Mouse (Mus musculus) embryonic facial prominence, embryonic 13.5 days (tissue): ENCODE data around the gene Pprc1. TPM values are rescaled to one million over a fixed set of nuclear protein-coding genes. Genes with fewer than 3 reads are reported as not detected.
A peak's percentile ranks its signal among the peaks of the same experiment; 100 is the strongest.

Experiments used
- ATAC-seq: fragments of 200-750 bp; cut with Nextera tagmentation; 2 replicates; pipeline ENCODE4 v1.8.0; 2017; ENCODE audit warnings: low read depth; ENCODE audit not compliant: insufficient number of reproducible peaks, insufficient read depth, low FRiP score, low TSS enrichment
- H3K27ac ChIP-seq: fragments of 300-500 bp; sonication (generic); 2 replicates; pipeline ENCODE4 v1.5.1; 2015; ENCODE audit warnings: moderate library complexity, mild to moderate bottlenecking, inconsistent platforms
- H3K27me3 ChIP-seq: fragments of 300-500 bp; sonication (generic); 2 replicates; pipeline ENCODE4 v1.6.1; 2015; ENCODE audit warnings: mild to moderate bottlenecking, inconsistent platforms
- H3K36me3 ChIP-seq: fragments of 300-500 bp; sonication (generic); 2 replicates; pipeline ENCODE4 v1.6.1; 2015; ENCODE audit warnings: mild to moderate bottlenecking, inconsistent platforms
- H3K4me1 ChIP-seq: fragments of 300-500 bp; sonication (generic); 2 replicates; pipeline ENCODE4 v1.6.1; 2015; ENCODE audit warnings: inconsistent platforms
- H3K4me2 ChIP-seq: fragments of 300-500 bp; sonication (generic); 2 replicates; pipeline ENCODE4 v1.6.1; 2015; ENCODE audit warnings: moderate library complexity, mild to moderate bottlenecking, inconsistent platforms
- H3K4me3 ChIP-seq: fragments of 300-500 bp; sonication (generic); 2 replicates; pipeline ENCODE4 v1.5.1; 2015; ENCODE audit warnings: mild to moderate bottlenecking, inconsistent platforms
- H3K9ac ChIP-seq: fragments of 300-500 bp; sonication (generic); 2 replicates; pipeline ENCODE4 v1.6.1; 2015; ENCODE audit warnings: mild to moderate bottlenecking, inconsistent platforms
- H3K9me3 ChIP-seq: fragments of 300-500 bp; sonication (generic); 2 replicates; pipeline ENCODE4 v1.6.1; 2016; ENCODE audit warnings: inconsistent platforms
- WGBS: fragments of 180-500 bp; shearing (Covaris S2); methylation state at CpG from one replicate; pipeline ENCODE4 v1.1.7; 2015; ENCODE audit warnings: mixed read lengths; 5-methylcytosine and 5-hydroxymethylcytosine counted together
- polyA plus RNA-seq: library from polyadenylated mRNA; unstranded; fragments of >200 nt; fragmentation: Nextera tagmentation; extraction: Ambion mirVana; gene quantifications from 2 replicates; pipeline ENCODE4 v1.2.1, GENCODE M21; 2015

The Pprc1 gene
- polyA plus RNA-seq, 1 experiment from 2014 or later: 38.8 TPM

DNA sequence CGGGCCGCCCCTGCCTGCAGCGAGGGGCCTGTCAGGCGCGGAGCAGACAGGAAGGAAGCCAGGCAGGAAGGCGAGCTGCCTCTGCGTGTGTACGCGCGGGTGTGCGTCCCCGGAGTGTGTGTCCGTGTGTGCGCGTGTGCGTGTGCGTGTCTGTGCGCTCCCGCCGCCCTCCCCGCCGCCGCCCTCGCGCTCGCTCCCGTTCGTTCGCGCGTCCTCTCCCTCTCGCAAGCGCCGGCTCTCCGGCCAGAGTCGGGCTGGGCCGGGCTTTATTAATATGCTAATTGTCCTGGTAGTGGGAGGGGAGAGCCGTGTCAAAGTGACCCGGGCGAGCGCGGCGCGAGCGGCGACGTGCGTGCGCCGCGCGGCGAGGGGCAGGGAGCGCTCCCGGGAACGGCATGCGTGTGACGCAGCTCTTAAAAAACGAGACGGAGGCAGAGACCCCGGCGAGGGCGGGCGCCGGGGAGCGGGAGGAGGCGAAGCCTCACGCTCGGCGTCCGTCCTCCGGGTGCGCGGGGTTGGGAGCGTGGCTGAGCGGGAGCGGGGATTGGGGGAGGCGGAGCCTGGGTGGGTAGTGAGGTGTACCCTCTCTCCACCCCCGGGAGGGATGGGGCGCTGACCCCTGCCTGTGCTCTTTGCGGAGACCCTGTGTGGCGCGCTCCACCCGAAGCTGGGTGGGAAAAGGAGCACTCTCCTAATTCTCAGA, 458 bp downstream of the Pprc1 start, which contains the start of gene Ldb1:
Gene Ldb1, minus strand, starts transcription at position 222 of the 703 bp plus-strand sequence.
- under 1% methylated on average over 74 of the region's 84 CpGs for WGBS
- Histone ChIP-seq H3K4me2 (peak within 1 kb of the TSS; percentile 93), H3K27me3 (no peaks in the 10 kb centered on the region), H3K4me3 (peak within 1 kb of the TSS; percentile 97), H3K27ac (peak within 1 kb of the TSS; percentile 99), H3K36me3 (no peaks in the 10 kb centered on the region), H3K9me3 (no peaks in the 10 kb centered on the region), H3K9ac (peak within 1 kb of the TSS; percentile 98), H3K4me1 (peaks cover 58% of the 10 kb centered on the region)
- ATAC-seq: peak; percentile 66

DNA sequence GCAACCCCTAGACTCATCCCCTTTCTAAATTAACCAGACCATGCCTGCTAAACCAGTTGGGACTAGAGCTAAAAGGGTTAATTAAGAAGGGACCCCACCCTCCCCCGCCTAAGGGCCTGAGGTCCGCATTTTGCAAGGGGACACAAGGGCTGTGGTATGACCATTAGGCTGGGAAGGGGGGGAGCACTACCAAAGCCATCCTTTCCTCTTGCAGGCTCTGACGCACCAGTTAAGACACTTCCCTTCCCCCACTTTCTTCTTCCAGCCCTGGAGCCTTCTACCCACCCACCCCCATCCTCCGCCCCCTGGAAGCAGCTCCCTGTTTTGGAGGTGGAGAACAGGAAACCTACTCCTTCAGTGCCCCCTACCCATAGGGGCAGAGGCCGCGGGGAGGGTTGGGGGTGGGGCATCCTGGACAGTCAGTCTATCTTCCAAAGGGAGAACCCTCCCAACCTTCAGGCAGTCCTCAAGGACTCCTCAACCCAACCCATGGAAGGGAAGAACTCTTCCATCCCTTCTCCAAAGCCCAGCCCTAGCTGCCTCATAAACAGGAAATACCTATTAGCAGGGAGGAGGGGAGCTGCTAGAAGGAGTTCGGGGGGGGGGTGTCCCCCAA, 1.1 kb downstream of the Pprc1 start:
- H3K4me3 ChIP-seq: peak overlapping the region; percentile 97
- H3K9me3 ChIP-seq: no peaks in the 10 kb centered on the region
- H3K9ac ChIP-seq: peak overlapping the region; percentile 98
- no peaks in the 10 kb centered on the region for H3K27me3 ChIP-seq
- peak overlapping the region; percentile 99 for H3K27ac ChIP-seq
- under 1% methylated on average over 7 of the region's 7 CpGs for WGBS
- ATAC-seq: peak; percentile 29; the same call in 1 of the 2 replicates
- H3K4me2 ChIP-seq: peak overlapping the region; percentile 93
- H3K36me3 ChIP-seq: no peaks in the 10 kb centered on the region
- peaks cover 53% of the 10 kb centered on the region for H3K4me1 ChIP-seq

DNA sequence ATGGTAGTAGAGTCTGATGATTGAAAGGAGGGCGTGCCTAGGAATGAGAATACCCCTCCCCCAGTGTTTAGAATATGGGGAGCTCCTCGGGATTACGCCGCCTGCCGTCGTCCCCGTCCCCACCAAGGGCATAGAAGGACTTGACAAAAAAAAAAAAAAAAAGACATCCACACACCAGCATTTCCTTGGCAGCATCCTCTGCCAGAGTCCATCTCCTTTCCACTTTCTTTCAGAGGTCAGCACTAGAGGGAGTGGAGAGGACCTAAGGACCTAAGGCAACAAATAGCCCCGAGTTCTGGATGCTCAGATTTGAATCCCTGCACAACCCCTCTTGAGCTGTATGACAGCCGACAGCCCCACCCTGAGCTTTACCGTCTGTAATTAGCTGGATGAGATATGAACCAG, 1.9 kb downstream of the Pprc1 start:
- peak overlapping the region; percentile 99 for H3K27ac ChIP-seq

DNA sequence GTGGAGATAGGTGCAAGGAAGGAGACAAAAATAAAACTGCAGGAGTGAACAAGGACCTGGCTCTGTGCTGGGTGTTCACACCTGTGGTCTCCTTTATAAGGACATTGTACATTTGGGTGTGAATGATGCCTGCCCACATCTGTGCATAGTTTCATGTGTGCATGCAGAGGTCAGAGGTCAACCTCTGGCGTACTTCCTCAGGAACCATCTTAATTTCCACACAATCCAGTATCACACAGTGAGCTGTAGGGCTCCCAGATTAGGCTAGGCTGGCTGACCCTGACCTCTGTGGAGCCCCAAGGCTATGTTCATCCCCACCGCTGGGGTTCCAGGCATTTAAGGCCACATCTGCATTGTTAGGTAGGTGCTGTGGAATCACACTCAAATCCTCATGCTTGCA, 2.7 kb downstream of the Pprc1 start:
- H3K27ac ChIP-seq: no peak overlapping the region
- H3K9ac ChIP-seq: no peak overlapping the region
- 20% methylated on average over 2 of the region's 2 CpGs for WGBS
- H3K36me3 ChIP-seq: no peaks in the 10 kb centered on the region
- H3K27me3 ChIP-seq: no peaks in the 10 kb centered on the region
- H3K4me1 ChIP-seq: peaks cover 36% of the 10 kb centered on the region
- no peak for ATAC-seq
- no peak overlapping the region for H3K4me3 ChIP-seq
- H3K9me3 ChIP-seq: no peaks in the 10 kb centered on the region
- no peak overlapping the region for H3K4me2 ChIP-seq

More for the DNA sequence above, 1.9 kb downstream of the Pprc1 start:
- Histone ChIP-seq H3K9me3 (no peaks in the 10 kb centered on the region), H3K4me1 (peaks cover 44% of the 10 kb centered on the region), H3K4me2 (peak overlapping the region; percentile 93), H3K36me3 (no peaks in the 10 kb centered on the region), H3K9ac (0 out of 2 replicates have a peak overlapping the region, but pooled peaks have one; percentile 98), H3K27me3 (no peaks in the 10 kb centered on the region), H3K4me3 (peak overlapping the region; percentile 97; the same call in 1 of the 2 replicates)
- ATAC-seq: no peak
- 5% methylated on average over 10 of the region's 10 CpGs for WGBS

DNA sequence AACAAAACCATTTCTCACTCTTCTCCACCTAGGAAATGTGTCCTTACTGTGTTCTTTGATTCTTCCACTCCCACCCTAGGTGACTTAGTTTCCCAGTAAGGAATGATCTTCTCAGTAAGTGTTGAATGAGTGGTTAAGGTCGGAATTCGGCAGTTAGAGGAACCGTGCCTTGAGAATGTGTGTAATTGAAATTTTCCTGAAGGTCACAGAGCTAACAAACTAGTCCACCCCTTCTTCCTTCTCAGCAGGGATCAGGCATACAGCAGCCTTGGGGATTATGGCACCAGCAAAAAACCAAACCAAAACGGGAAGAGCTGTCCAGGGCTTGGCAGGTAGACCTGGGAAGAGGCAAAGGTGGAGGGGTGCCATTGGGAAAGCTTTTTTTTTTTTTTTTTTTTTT, 4.4 kb downstream of the Pprc1 start:
- 55% methylated on average over 4 of the region's 4 CpGs for WGBS
- no peaks in the 10 kb centered on the region for H3K36me3 ChIP-seq
- no peaks in the 10 kb centered on the region for H3K27me3 ChIP-seq
- no peaks in the 10 kb centered on the region for H3K9me3 ChIP-seq
- H3K9ac ChIP-seq: no peak overlapping the region
- no peak for ATAC-seq
- H3K4me3 ChIP-seq: no peak overlapping the region
- H3K4me2 ChIP-seq: no peak overlapping the region
- no peak overlapping the region for H3K27ac ChIP-seq
- peaks cover 19% of the 10 kb centered on the region for H3K4me1 ChIP-seq

DNA sequence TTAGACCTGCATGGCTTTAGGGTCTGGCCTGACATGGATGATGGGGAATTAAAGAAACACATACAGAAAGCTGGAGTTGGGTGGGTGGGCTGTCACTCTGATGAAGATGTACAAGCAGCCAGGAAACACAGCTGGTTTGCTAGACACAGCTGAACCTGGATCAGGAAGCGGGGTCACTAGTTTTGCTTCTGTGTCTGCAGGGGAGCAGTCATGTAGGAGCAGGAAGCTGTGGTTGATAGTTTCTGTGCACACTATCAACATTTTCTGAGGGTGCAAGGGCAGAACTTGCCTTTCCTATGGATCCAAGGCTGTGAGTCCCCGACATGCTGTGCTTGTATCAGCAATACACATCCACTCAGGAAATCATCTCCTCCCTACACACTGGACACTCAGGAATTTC, 5.8 kb downstream of the Pprc1 start:
- H3K27me3 ChIP-seq: no peaks in the 10 kb centered on the region
- H3K9ac ChIP-seq: no peak overlapping the region
- no peak overlapping the region for H3K4me3 ChIP-seq
- H3K9me3 ChIP-seq: no peaks in the 10 kb centered on the region
- ATAC-seq: no peak
- H3K4me2 ChIP-seq: no peak overlapping the region
- 83% methylated on average over 2 of the region's 2 CpGs for WGBS
- peaks cover 18% of the 10 kb centered on the region for H3K4me1 ChIP-seq
- H3K27ac ChIP-seq: no peak overlapping the region
- H3K36me3 ChIP-seq: no peaks in the 10 kb centered on the region

DNA sequence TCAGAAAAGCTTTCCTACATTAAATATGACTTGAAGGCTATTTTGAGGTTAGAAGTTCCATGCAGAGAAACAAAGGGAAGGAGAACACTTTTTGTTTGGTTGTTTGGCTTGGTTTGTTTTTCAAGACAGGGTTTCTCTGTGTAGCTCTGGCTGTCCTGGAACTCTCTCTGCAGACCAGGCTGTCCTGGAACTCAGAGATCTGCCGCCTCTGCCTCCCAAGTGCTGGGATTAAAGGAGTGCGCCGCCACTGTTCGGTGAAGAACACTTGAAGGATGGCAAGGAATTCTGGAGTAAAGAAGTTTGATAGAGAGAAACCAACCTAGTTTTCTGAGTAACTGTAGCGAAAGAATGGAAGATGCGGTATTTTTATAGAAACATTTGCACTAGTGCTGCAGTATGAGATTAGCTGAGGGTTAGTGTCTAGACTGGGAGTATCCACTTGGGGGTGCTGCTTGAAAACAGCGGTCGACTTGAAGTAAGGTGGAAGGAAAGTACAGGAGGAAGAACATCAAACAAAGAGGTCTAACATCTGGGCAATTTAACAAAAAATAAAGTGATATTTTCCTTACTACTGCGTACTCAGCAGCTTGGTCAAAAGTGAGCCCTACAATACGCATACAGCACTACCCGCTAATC, 11.2 kb downstream of the Pprc1 start:
- Histone ChIP-seq H3K9ac (peak overlapping the region; percentile 58; the same call in 1 of the 2 replicates), H3K9me3 (no peaks in the 10 kb centered on the region), H3K27me3 (no peaks in the 10 kb centered on the region), H3K4me1 (peaks cover 14% of the 10 kb centered on the region), H3K27ac (peak overlapping the region; percentile 69), H3K4me3 (peak overlapping the region; percentile 92), H3K36me3 (0 out of 2 replicates have a peak, but pooled peaks cover 2% of the 10 kb centered on the region), H3K4me2 (peak overlapping the region; percentile 69)
- peak; percentile 82 for ATAC-seq
- 1% methylated on average over 11 of the region's 11 CpGs for WGBS

DNA sequence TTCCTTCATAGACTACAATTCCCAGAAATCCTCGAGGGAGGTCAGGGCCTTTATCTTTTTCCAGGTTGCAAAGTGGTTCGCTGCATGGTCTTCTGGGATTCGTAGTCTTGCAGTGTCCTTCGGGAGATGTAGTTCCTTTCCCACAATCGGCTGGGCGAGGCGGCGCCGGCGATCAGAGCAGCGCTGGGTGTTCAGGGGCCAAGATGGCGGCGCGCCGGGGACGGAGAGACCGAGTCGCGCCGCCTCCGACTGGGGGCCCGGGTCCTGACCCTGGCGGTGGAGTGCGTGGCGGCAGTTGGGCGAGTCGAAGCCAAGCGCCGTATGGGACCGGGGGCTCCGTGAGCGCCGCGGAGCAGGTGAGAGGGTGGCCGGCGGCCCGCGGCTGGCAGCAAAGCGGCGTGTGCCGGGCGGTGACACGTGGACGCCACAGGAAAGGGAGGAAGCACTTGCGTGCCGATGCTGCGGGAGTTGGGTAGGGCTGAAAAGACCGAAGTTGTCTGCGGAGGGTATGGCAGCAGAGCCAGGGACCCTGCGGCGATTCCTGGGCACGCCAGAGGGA, 11.8 kb downstream of the Pprc1 start:
- Histone ChIP-seq H3K9ac (peak overlapping the region; percentile 83), H3K36me3 (peaks cover 4% of the 10 kb centered on the region; the same call in 1 of the 2 replicates), H3K4me3 (peak overlapping the region; percentile 92), H3K27ac (peak overlapping the region; percentile 96), H3K9me3 (no peaks in the 10 kb centered on the region), H3K4me1 (peaks cover 14% of the 10 kb centered on the region), H3K27me3 (no peaks in the 10 kb centered on the region), H3K4me2 (peak overlapping the region; percentile 69)
- whole genome bisulfite sequencing: under 1% methylated on average over 52 of the region's 52 CpGs
- peak; percentile 94 for ATAC-seq

DNA sequence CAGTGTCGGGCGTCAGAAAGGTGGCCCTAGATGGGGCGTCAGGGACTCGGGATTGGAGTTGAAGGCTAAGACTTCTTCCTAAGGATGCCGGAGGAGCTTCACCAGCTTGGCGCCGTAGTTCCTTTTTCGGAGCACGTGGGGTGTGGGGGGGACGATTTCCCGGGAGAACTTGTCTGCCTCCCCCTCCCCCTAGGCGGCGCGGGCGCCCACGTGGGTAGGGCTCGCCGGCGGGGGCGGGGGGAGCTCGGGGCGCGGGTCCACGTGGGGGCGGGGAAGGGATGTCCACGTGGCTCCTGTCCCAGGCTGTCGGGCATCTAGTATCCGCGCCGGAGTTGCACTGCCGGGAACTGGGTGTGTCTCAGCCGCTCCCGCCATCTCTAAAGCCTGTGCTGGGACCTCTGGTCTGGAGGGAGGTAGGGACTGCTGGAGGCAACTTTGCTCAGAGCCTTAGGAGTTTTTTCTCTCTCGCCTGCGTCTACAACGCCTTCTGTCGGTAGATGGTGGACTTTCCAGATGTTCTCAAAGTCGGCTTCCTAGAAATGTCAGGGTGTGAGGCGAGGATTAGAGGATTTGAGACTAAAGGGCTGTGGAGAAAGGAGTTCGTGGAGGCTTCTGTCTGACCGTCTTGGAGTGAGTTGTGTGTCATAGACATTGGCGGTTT, 12.4 kb downstream of the Pprc1 start:
- Histone ChIP-seq H3K27ac (peak overlapping the region; percentile 96), H3K9ac (peak overlapping the region; percentile 83), H3K9me3 (no peaks in the 10 kb centered on the region), H3K4me1 (peaks cover 14% of the 10 kb centered on the region), H3K27me3 (no peaks in the 10 kb centered on the region), H3K4me3 (peak overlapping the region; percentile 92), H3K4me2 (peak overlapping the region; percentile 69), H3K36me3 (peaks cover 10% of the 10 kb centered on the region)
- ATAC-seq: peak; percentile 76
- WGBS: under 1% methylated on average over 41 of the region's 42 CpGs

DNA sequence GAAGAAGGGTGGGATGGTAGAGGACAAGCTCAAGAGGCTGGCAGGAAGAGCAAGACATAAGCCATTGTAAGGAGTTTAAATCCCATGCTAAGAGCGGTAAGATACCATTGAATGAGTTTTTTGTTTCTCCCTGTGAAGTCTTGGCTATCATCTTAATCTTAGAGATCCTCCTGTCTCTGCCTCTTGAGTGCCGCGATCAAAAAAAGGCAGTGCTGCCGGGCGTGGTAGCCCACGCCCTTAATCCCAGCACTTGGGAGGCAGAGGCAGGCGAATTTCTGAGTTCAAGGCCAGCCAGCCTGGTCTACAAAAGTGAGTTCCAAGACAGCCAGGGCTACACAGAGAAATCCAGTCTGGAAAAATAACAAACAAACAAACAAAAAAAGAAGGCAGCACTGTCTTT, 13.8 kb downstream of the Pprc1 start:
- Histone ChIP-seq H3K9ac (no peak overlapping the region), H3K36me3 (peaks cover 24% of the 10 kb centered on the region), H3K4me3 (0 out of 2 replicates have a peak overlapping the region, but pooled peaks have one; percentile 92), H3K4me1 (peaks cover 14% of the 10 kb centered on the region), H3K9me3 (no peaks in the 10 kb centered on the region), H3K27me3 (no peaks in the 10 kb centered on the region), H3K4me2 (peak overlapping the region; percentile 69), H3K27ac (no peak overlapping the region)
- ATAC-seq: no peak
- 98% methylated on average over 7 of the region's 7 CpGs for WGBS

DNA sequence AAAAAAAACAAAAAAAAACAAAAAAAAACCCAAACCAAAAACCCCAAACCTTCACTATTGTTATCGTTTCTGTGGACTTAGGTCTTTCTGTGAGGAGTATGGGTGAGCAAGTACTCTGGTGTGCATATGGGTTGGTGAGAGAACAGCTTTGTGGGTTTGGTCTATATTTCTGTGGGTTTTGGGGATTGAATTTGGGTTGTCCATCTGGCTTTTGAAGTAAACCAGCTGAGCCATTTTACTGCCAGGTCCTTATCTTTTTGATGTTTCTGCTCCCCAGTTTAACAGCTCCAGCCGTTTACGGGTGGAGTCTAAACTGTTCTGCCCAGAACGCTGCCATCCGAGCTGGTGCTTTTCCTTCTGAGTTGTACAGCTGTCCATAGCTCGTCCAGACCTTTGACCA, 16.2 kb downstream of the Pprc1 start:
- H3K4me1 ChIP-seq: peaks cover 14% of the 10 kb centered on the region
- H3K27me3 ChIP-seq: no peaks in the 10 kb centered on the region
- H3K4me2 ChIP-seq: no peak overlapping the region
- WGBS: 78% methylated on average over 6 of the region's 6 CpGs
- peaks cover 48% of the 10 kb centered on the region for H3K36me3 ChIP-seq
- no peaks in the 10 kb centered on the region for H3K9me3 ChIP-seq
- H3K4me3 ChIP-seq: no peak overlapping the region
- H3K9ac ChIP-seq: no peak overlapping the region
- no peak overlapping the region for H3K27ac ChIP-seq
- ATAC-seq: no peak
